Mouse (Mus musculus) limb, embryonic 13.5 days (tissue): ENCODE data around the gene Sowahd. TPM values are rescaled to one million over a fixed set of nuclear protein-coding genes. Genes with fewer than 3 reads are reported as not detected.

ENCODE experiments used
- ATAC-seq: fragments of 200-750 bp; cut with Nextera tagmentation; 2 replicates; pipeline ENCODE4 v1.8.0; 2017; ENCODE audit warnings: low read depth, moderate number of reproducible peaks, moderate TSS enrichment; ENCODE audit not compliant: low FRiP score
- H3K27ac ChIP-seq: fragments of 300-500 bp; sonication (generic); 2 replicates; pipeline ENCODE4 v1.5.1; 2015; ENCODE audit warnings: inconsistent platforms, mild to moderate bottlenecking, moderate library complexity
- H3K27me3 ChIP-seq: fragments of 300-500 bp; sonication (generic); 2 replicates; pipeline ENCODE4 v1.6.1; 2015; ENCODE audit warnings: mild to moderate bottlenecking, inconsistent platforms
- H3K36me3 ChIP-seq: fragments of 300-500 bp; sonication (generic); 2 replicates; pipeline ENCODE4 v1.6.1; 2015; ENCODE audit warnings: inconsistent platforms, mild to moderate bottlenecking, moderate library complexity
- H3K4me1 ChIP-seq: fragments of 300-500 bp; sonication (generic); 2 replicates; pipeline ENCODE4 v1.6.1; 2015; ENCODE audit warnings: inconsistent platforms
- H3K4me2 ChIP-seq: fragments of 300-500 bp; sonication (generic); replicated peaks from 2 replicates; pipeline ENCODE4 v1.6.1; 2015; ENCODE audit warnings: inconsistent platforms, mild to moderate bottlenecking, moderate library complexity
- H3K4me3 ChIP-seq: fragments of 300-500 bp; sonication (generic); 2 replicates; pipeline ENCODE4 v1.5.1; 2015; ENCODE audit warnings: moderate library complexity, mild to moderate bottlenecking, inconsistent platforms
- H3K9ac ChIP-seq: fragments of 300-500 bp; sonication (generic); 2 replicates; pipeline ENCODE4 v1.6.1; 2015; ENCODE audit warnings: mild to moderate bottlenecking, inconsistent platforms
- H3K9me3 ChIP-seq: fragments of 300-500 bp; sonication (generic); 2 replicates; pipeline ENCODE4 v1.6.1; 2016; ENCODE audit warnings: inconsistent platforms
- WGBS: fragments of 180-500 bp; shearing (Covaris S2); methylation state at CpG from one replicate; pipeline ENCODE4 v1.1.7; 2015; 5-methylcytosine and 5-hydroxymethylcytosine counted together
- polyA plus RNA-seq: library from polyadenylated mRNA; unstranded; fragments of >200 nt; fragmentation: Nextera tagmentation; extraction: Ambion mirVana; gene quantifications from 2 replicates; pipeline ENCODE4 v1.2.1, GENCODE M21; 2015

Gene Sowahd
- polyA plus RNA-seq: not detected in 2 replicates

DNA sequence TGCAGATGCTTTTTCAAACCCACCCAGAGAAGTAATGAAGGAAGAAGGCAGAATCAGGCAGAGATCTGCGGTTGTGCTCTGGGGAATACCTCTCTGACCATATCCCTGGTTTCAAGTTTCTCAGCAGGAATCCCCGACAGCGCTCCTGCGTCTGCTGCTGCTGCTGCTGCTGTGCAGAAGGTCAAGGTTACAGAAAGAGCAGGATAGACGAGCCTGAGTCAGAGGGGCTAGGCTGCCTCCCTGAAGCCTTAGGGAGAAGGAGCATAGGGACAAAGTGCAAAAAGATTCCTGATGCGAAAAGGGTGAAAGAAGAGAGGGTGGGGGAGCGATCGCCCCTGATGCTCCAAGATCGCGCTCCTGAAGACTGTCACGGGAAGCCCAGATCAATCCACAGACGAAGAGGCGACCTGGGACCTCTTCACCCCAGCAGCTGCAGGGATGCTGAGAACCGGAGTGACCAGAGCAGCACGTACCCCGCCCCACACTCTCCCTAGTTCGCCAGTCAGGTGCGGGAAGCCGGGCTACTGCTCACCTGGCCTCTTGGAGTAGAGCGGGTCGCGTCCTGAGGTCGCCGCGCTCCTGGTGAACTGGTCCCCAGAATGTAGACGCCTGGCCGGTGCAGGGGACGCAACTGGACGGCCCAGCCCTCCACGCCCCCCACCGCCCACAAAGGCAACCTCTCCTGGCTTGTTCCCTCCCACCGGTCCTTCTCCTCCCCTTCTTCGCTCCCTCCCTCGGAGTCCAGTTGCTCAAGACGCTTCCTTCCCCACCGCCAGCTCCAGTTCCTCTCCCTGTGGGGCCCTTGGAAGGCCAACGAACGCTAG, at the start of gene Sowahd:
TSS of gene Sowahd (plus strand) at position 780 of the 824 bp plus-strand sequence.
- Histone ChIP-seq H3K9me3 (no peaks in the 10 kb centered on the region), H3K4me3 (peak within 1 kb of the TSS; percentile 41), H3K36me3 (no peaks in the 10 kb centered on the region), H3K27ac (no peak within 1 kb of the TSS), H3K9ac (no peak within 1 kb of the TSS), H3K4me2 (peak within 1 kb of the TSS; percentile 66), H3K4me1 (peaks cover 11% of the 10 kb centered on the region; the same call in 1 of the 2 replicates), H3K27me3 (peaks cover 79% of the 10 kb centered on the region)
- ATAC-seq: 0 out of 2 replicates have a peak, but pooled peaks have one; percentile 28
- 14% methylated on average over 29 of the region's 38 CpGs for WGBS

DNA sequence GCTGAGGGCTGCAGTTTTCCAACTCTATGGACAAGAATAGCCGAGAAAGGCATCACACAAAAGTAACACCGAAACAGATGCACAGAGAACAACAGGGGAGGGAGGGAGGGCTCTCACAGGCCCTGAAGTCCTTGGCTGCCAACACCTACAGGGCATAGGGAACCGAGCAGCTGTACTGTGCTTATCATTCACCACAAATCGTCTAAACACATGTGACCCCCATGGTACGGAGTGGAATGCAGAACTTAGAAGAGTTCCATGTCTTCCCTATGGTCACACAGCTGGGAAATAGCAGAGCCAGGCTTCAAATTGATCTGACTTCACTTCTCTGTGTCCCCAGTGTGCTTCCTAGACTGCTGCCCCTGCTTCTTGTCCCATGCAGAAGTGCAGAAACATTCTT, 34.8 kb upstream of the Sowahd start:
- Histone ChIP-seq H3K4me1 (no peaks in the 10 kb centered on the region), H3K9me3 (no peaks in the 10 kb centered on the region), H3K36me3 (no peaks in the 10 kb centered on the region), H3K4me3 (no peak overlapping the region), H3K9ac (no peak overlapping the region), H3K4me2 (no peak overlapping the region), H3K27ac (no peak overlapping the region), H3K27me3 (no peaks in the 10 kb centered on the region)
- 57% methylated on average over 5 of the region's 5 CpGs for WGBS
- ATAC-seq: no peak

- Histone ChIP-seq H3K36me3 (no peaks in the 10 kb centered on the region), H3K27ac (no peak overlapping the region), H3K9me3 (no peaks in the 10 kb centered on the region), H3K4me2 (no peak overlapping the region), H3K9ac (no peak overlapping the region), H3K4me3 (no peak overlapping the region), H3K27me3 (no peaks in the 10 kb centered on the region), H3K4me1 (no peaks in the 10 kb centered on the region)
- WGBS: 84% methylated on average over 9 of the region's 9 CpGs
- ATAC-seq: no peak
Observed at GRCm38 (mm10) chrX:37018150-37018654, 30.4 kb upstream of the Sowahd start.

DNA sequence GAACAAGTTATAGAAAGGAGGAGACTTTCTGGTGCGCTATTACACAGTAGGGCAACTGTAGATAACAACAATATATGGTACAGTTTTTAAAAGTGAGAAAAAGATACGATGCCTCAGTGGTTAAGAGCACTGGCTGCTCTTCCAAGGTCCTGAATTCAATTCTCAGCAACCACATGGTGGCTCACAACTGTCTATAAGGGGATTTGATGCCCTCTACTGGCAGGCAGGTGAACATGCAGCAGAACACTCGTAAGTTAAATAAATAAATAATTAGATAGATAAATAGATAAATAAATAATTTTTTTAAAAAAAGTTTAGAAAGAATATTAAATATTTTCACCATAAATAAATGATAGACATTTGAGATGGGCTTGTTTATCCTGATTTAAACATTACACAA, 29.6 kb upstream of the Sowahd start:
- Histone ChIP-seq H3K4me3 (no peak overlapping the region), H3K27ac (no peak overlapping the region), H3K36me3 (no peaks in the 10 kb centered on the region), H3K4me2 (no peak overlapping the region), H3K27me3 (no peaks in the 10 kb centered on the region; the same call in 1 of the 2 replicates), H3K9ac (no peak overlapping the region), H3K4me1 (no peaks in the 10 kb centered on the region), H3K9me3 (no peaks in the 10 kb centered on the region)
- ATAC-seq: no peak
- 58% methylated on average over 3 of the region's 3 CpGs for WGBS

- no peaks in the 10 kb centered on the region for H3K36me3 ChIP-seq
- 10% methylated on average over 3 of the region's 3 CpGs for WGBS
Observed at GRCm38 (mm10) chrX:37022690-37023089, 26.0 kb upstream of the Sowahd start.

DNA sequence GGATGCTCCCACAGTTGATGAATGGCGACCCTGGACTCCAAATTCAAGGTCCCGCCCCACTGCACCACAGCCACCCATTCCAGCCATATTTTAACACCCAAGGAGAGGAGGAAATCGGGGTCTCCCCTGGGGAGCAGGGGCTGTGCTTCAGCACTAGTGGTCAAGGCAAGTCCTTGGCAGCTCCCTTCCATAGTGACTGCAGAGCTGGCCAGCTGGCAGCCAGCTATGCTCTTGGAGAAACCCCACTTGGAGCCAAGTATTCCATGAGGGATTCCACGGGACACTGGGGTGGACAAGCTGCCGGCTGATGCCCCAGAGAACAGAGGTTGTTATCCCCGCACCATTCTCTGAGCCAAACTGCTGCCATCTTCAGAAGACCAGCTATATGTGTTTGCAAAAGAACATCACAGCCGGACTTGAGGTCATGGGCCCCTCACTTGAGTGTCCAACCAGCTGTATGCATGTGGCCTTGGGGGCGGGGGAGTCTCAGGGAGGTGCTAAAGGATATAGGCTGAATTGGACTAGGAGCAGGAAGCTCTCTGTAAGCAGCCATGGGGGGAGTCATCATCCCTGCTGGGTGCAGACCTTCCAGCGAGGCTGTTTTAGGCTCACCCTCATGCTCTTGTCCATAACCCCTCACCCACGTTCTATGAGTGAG, 24.9 kb upstream of the Sowahd start:
- WGBS: 77% methylated on average over 10 of the region's 10 CpGs
- no peak overlapping the region for H3K27ac ChIP-seq
- no peak overlapping the region for H3K9ac ChIP-seq
- no peaks in the 10 kb centered on the region for H3K9me3 ChIP-seq
- H3K36me3 ChIP-seq: no peaks in the 10 kb centered on the region
- ATAC-seq: no peak
- H3K27me3 ChIP-seq: no peaks in the 10 kb centered on the region; the same call in 1 of the 2 replicates
- no peak overlapping the region for H3K4me2 ChIP-seq
- H3K4me3 ChIP-seq: no peak overlapping the region
- no peaks in the 10 kb centered on the region for H3K4me1 ChIP-seq

More at GRCm38 (mm10) chrX:37022690-37023089, 26.0 kb upstream of the Sowahd start:
- H3K9ac ChIP-seq: no peak overlapping the region
- H3K9me3 ChIP-seq: no peaks in the 10 kb centered on the region
- no peak for ATAC-seq
- H3K27ac ChIP-seq: no peak overlapping the region
- no peaks in the 10 kb centered on the region; the same call in 1 of the 2 replicates for H3K27me3 ChIP-seq
- H3K4me3 ChIP-seq: no peak overlapping the region
- H3K4me2 ChIP-seq: no peak overlapping the region
- no peaks in the 10 kb centered on the region for H3K4me1 ChIP-seq

DNA sequence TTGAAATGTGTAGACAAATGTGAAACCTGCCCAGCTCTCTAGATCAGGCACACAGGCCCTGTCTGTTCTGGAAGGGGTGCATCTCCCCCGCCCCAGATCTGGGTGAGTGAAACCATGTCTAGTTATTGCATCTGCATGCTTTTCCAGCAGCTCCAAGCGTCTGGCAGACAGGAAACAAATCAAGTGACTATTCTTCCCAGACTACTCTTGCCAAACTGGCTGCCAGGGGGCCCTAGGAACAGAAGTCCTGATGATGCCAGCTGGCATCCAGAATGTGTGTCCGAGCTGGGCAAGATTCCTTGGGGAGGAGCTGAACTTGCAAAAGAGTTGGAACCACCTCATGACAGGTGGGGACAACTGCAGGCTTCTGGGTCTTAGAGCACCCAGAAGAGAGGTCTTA, 20.3 kb upstream of the Sowahd start:
- no peak overlapping the region for H3K4me2 ChIP-seq
- no peak for ATAC-seq
- H3K27ac ChIP-seq: no peak overlapping the region
- H3K4me1 ChIP-seq: no peaks in the 10 kb centered on the region
- WGBS: 53% methylated on average over 3 of the region's 3 CpGs
- no peak overlapping the region for H3K4me3 ChIP-seq
- H3K9me3 ChIP-seq: no peaks in the 10 kb centered on the region
- no peaks in the 10 kb centered on the region; the same call in 1 of the 2 replicates for H3K27me3 ChIP-seq
- H3K36me3 ChIP-seq: no peaks in the 10 kb centered on the region
- H3K9ac ChIP-seq: no peak overlapping the region

DNA sequence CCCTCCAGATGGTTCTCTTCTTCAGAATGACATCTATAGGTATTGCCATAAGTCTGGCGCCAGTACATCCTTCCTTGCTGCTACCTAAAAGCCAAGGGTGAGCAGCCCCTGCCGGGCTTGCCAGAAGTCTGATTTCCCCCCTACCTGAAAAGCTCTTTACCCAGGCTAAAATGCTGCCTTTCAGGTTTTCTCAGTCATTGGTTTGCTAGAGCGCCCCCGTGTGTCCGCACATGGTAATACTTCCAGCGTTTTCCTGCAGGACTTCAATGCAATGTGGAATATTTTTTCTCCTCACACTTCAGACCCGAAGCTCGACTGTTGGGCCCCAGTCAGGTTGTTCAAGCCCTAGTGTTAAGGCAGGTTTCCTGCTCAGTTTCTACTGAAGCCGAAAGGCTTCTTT, 5.9 kb upstream of the Sowahd start:
- Histone ChIP-seq H3K4me2 (no peak overlapping the region), H3K27me3 (peaks cover 25% of the 10 kb centered on the region), H3K9me3 (no peaks in the 10 kb centered on the region), H3K36me3 (no peaks in the 10 kb centered on the region), H3K4me3 (no peak overlapping the region), H3K27ac (no peak overlapping the region), H3K4me1 (no peaks in the 10 kb centered on the region), H3K9ac (no peak overlapping the region)
- no peak for ATAC-seq
- WGBS: 19% methylated on average over 9 of the region's 9 CpGs

- peaks cover 11% of the 10 kb centered on the region; the same call in 1 of the 2 replicates for H3K4me1 ChIP-seq
- no peak for ATAC-seq
- H3K9ac ChIP-seq: no peak overlapping the region
- H3K4me2 ChIP-seq: peak overlapping the region; percentile 66
- peak overlapping the region; percentile 41 for H3K4me3 ChIP-seq
- no peaks in the 10 kb centered on the region; the same call in 1 of the 2 replicates for H3K9me3 ChIP-seq
- no peaks in the 10 kb centered on the region for H3K36me3 ChIP-seq
- no peak overlapping the region for H3K27ac ChIP-seq
- H3K27me3 ChIP-seq: peaks cover 84% of the 10 kb centered on the region
- 23% methylated on average over 70 of the region's 70 CpGs for WGBS
Observed at GRCm38 (mm10) chrX:37048890-37049823, 512 bp downstream of the Sowahd start.

GRCm38 (mm10) chrX:37063902-37064301, 15.3 kb downstream of the Sowahd start:
- Histone ChIP-seq H3K27me3 (no peaks in the 10 kb centered on the region), H3K9ac (no peak overlapping the region), H3K4me1 (no peaks in the 10 kb centered on the region), H3K4me3 (no peak overlapping the region), H3K4me2 (no peak overlapping the region), H3K9me3 (no peaks in the 10 kb centered on the region), H3K27ac (no peak overlapping the region), H3K36me3 (no peaks in the 10 kb centered on the region)
- no peak for ATAC-seq
- WGBS: 84% methylated on average over 9 of the region's 9 CpGs

- H3K9ac ChIP-seq: no peak overlapping the region
- H3K27me3 ChIP-seq: no peaks in the 10 kb centered on the region
- no peak overlapping the region for H3K4me3 ChIP-seq
- H3K4me2 ChIP-seq: no peak overlapping the region
- H3K36me3 ChIP-seq: no peaks in the 10 kb centered on the region
- WGBS: 77% methylated on average over 3 of the region's 3 CpGs
- no peaks in the 10 kb centered on the region for H3K4me1 ChIP-seq
- no peaks in the 10 kb centered on the region for H3K9me3 ChIP-seq
- ATAC-seq: no peak
- no peak overlapping the region for H3K27ac ChIP-seq
Observed at GRCm38 (mm10) chrX:37067299-37067698, 18.7 kb downstream of the Sowahd start.
